Mouse (Mus musculus): Measurements from ENCODE around the gene Ear6. TPM values are rescaled to one million over a fixed set of nuclear protein-coding genes. Genes with fewer than 3 reads are reported as not detected.

The Ear6 gene
- polyA plus RNA-seq, 1 experiment from 2014 or later, result not detected

DNA sequence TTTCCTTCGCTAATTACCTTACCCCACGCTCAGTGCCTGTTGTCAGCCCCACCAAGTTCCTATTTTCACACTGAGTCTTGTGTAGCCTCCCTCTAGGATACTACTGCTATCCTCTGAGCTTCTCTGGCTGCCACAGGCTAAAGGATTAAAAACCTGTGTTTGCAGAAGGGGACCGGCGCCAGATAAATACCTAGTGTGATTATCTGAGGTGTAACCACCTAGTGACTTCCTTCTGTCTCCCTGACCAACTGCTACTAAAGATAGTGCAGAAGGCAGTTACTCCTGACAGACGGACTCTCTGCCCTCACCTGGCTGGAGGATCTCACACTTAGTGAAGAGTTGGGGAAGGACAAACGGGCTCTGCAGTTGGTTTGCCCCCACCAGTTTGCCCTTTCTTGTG, 42.5 kb downstream of the Ear6 start:
- Histone ChIP-seq H3K27ac (replicated peaks) (no peak overlapping the region), H3K27me3 (no peaks in the 10 kb centered on the region), H3K4me3 (no peak overlapping the region), H3K36me3 (peaks cover 17% of the 10 kb centered on the region), H3K4me2 (no peak overlapping the region), H3K9ac (no peak overlapping the region), H3K9me3 (no peaks in the 10 kb centered on the region), H3K4me1 (replicated peaks) (no peaks in the 10 kb centered on the region)
- no peak for ATAC-seq (ENCODE audit: low FRiP score, low read depth)
- WGBS, result 86% methylated on average over 6 of the region's 6 CpGs

DNA sequence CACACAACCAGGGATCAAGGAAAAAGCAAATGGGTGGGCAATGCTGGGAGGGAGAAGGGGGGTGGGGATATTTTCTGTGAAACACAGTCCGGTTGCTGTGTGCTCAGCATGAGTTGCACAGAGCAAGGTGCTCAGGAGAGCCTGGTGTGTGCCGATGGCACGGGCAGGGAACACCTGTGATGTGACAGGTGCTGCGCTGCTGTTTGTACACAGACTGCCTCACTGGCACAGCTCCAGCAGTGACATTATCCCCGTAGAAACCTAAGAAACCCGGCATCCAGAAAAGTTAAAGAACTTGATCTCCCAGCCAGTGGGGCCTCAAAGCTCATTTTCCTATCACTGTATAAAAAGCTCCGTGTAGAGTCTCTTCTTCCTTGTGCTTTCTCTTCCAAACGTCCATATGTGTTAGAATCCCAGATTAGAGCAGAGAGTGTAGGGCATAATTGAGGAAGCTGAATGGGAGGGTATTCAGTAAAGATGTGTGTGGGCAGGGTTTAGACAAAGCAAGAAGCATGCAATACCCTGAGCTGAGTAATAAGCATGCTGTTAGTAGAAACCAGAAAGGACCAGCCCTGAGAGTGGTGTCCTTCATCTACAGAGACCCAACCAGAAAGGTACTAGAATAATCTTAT, 43.2 kb downstream of the Ear6 start:
- ATAC-seq (ENCODE audit: low FRiP score, low read depth), result no peak
- Histone ChIP-seq H3K4me3 (no peak overlapping the region), H3K27ac (replicated peaks) (no peak overlapping the region), H3K4me2 (no peak overlapping the region), H3K36me3 (peaks cover 10% of the 10 kb centered on the region), H3K4me1 (replicated peaks) (no peaks in the 10 kb centered on the region), H3K9ac (no peak overlapping the region), H3K27me3 (no peaks in the 10 kb centered on the region), H3K9me3 (no peaks in the 10 kb centered on the region)
- 77% methylated on average over 8 of the region's 8 CpGs for WGBS

- H3K36me3 ChIP-seq, result 0 out of 2 replicates have a peak, but pooled peaks cover 3% of the 10 kb centered on the region
- no peak overlapping the region for H3K27ac ChIP-seq (replicated peaks)
- no peaks in the 10 kb centered on the region for H3K27me3 ChIP-seq
- no peak overlapping the region for H3K9ac ChIP-seq
- H3K4me2 ChIP-seq, result no peak overlapping the region
- no peaks in the 10 kb centered on the region for H3K4me1 ChIP-seq (replicated peaks)
- ATAC-seq (ENCODE audit: low FRiP score, low read depth), result no peak
- no peak overlapping the region for H3K4me3 ChIP-seq
- H3K9me3 ChIP-seq, result no peaks in the 10 kb centered on the region
- WGBS, result 98% methylated on average over 1 of the region's 1 CpGs
Measured at GRCm38 (mm10) chr14:51899351-51899750, 45.9 kb downstream of the Ear6 start.

DNA sequence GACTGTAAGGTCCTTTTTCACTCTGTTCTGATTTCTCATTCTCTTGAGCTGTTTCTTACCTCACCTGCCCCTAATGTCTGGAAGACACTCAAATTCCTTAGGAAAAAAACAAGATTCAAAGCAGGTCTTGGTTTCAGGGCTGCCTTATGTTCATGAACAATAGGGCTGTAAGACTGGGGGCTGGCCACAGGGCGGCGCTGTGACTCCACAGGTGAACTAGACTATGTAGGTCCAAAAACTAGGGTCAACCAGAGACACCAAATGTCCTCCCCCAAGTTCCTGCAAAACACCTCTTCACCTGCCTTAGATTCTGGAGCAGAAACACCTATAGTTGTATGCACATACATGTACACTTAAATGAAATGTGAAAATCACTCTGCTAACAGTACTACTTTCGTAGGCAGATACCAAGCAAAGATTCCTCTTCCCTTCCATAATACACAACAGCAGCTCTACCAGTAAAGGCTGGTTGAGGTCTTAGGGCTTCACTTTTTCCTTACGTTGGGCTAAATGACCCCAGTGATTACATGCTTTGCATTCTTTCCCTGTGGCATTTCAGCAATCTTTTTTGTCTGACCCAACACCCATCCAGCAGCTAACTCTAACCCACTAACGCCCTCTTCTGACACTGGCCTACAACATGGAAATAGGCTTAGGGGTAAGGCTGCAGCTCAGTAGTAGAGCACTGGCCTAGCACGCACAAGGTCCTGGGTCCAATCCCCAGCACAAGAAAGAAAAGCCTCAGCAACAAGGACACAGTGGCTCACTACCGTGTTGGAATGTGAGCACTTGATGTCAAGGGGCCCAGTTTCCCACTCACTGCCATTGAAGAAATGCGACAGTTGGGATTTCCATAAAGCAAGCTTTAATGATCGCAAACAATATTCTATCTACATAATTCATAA, 49.6 kb downstream of the Ear6 start:
- 60% methylated on average over 9 of the region's 9 CpGs for WGBS
- no peaks in the 10 kb centered on the region for H3K36me3 ChIP-seq
- peak; percentile 81 for ATAC-seq (ENCODE audit: low FRiP score, low read depth)

GRCm38 (mm10) chr14:51903782-51904181, 50.3 kb downstream of the Ear6 start:
- WGBS, result 94% methylated on average over 9 of the region's 9 CpGs
- H3K9ac ChIP-seq, result no peak overlapping the region
- no peak for ATAC-seq (ENCODE audit: low FRiP score, low read depth)
- no peaks in the 10 kb centered on the region for H3K9me3 ChIP-seq
- no peaks in the 10 kb centered on the region for H3K36me3 ChIP-seq
- no peak overlapping the region for H3K27ac ChIP-seq (replicated peaks)
- no peaks in the 10 kb centered on the region for H3K27me3 ChIP-seq
- H3K4me2 ChIP-seq, result no peak overlapping the region
- H3K4me3 ChIP-seq, result no peak overlapping the region
- no peaks in the 10 kb centered on the region for H3K4me1 ChIP-seq (replicated peaks)

More for the DNA sequence above, 49.6 kb downstream of the Ear6 start:
- no peak overlapping the region for H3K9ac ChIP-seq
- H3K4me2 ChIP-seq, result no peak overlapping the region
- no peak overlapping the region for H3K27ac ChIP-seq (replicated peaks)
- no peaks in the 10 kb centered on the region for H3K9me3 ChIP-seq
- H3K4me1 ChIP-seq (replicated peaks), result no peaks in the 10 kb centered on the region
- no peaks in the 10 kb centered on the region for H3K27me3 ChIP-seq
- no peak overlapping the region for H3K4me3 ChIP-seq

Small RNA genes lying within 50 kb of the gene (microRNA-seq; reads per million reads assigned to microRNA genes)
- not detected for gene Gm27375

Other genes starting within 250 kb of the Ear6 start
- not detected in 2 replicates for gene Gm17078, start 242.4 kb upstream of the Ear6 start, polyA plus RNA-seq (2015; fragmentation: Nextera tagmentation; extraction: Ambion mirVana)
- not detected in 2 replicates for gene Gm4181, start 218.0 kb upstream of the Ear6 start, polyA plus RNA-seq (2015; fragmentation: Nextera tagmentation; extraction: Ambion mirVana)
- gene Gm17079, start 158.2 kb upstream of the Ear6 start, polyA plus RNA-seq (2015; fragmentation: Nextera tagmentation; extraction: Ambion mirVana), result not detected in 2 replicates
- not detected in 2 replicates for gene Gm5800, start 136.5 kb upstream of the Ear6 start, polyA plus RNA-seq (2015; fragmentation: Nextera tagmentation; extraction: Ambion mirVana)
- not detected in 2 replicates for gene Ang4, start 80.1 kb upstream of the Ear6 start, polyA plus RNA-seq (2015; fragmentation: Nextera tagmentation; extraction: Ambion mirVana)
- gene AY358078, start 53.7 kb upstream of the Ear6 start, polyA plus RNA-seq (2015; fragmentation: Nextera tagmentation; extraction: Ambion mirVana), result not detected in 2 replicates
- gene Mettl17, start 31.1 kb downstream of the Ear6 start, polyA plus RNA-seq (2015; fragmentation: Nextera tagmentation; extraction: Ambion mirVana), result 75.2 and 82.7 TPM in 2 replicates
- gene Slc39a2, start 39.2 kb downstream of the Ear6 start, polyA plus RNA-seq (2015; fragmentation: Nextera tagmentation; extraction: Ambion mirVana), result 2.0 and 2.1 TPM in 2 replicates
- gene Ndrg2, start 60.5 kb downstream of the Ear6 start, polyA plus RNA-seq (2015; fragmentation: Nextera tagmentation; extraction: Ambion mirVana), result 235 and 267 TPM in 2 replicates
- not detected in 2 replicates for gene Tppp2, start 64.7 kb downstream of the Ear6 start, polyA plus RNA-seq (2015; fragmentation: Nextera tagmentation; extraction: Ambion mirVana)
- gene Rnase13, start 69.1 kb downstream of the Ear6 start, polyA plus RNA-seq (2015; fragmentation: Nextera tagmentation; extraction: Ambion mirVana), result not detected in 2 replicates
- gene Arhgef40, start 131.0 kb downstream of the Ear6 start, polyA plus RNA-seq (2015; fragmentation: Nextera tagmentation; extraction: Ambion mirVana), result 85.2 and 87.6 TPM in 2 replicates
- 0.17 and 1.1 TPM in 2 replicates for gene Tmem253, start 162.0 kb downstream of the Ear6 start, polyA plus RNA-seq (2015; fragmentation: Nextera tagmentation; extraction: Ambion mirVana)
- gene Zfp219, start 167.0 kb downstream of the Ear6 start, polyA plus RNA-seq (2015; fragmentation: Nextera tagmentation; extraction: Ambion mirVana), result 38.2 and 40.5 TPM in 2 replicates
- gene Olfr221, start 188.8 kb downstream of the Ear6 start, polyA plus RNA-seq (2015; fragmentation: Nextera tagmentation; extraction: Ambion mirVana), result 0.05 TPM in 1 of 2 replicates, not detected in the other

Data from hindbrain, embryonic 15.5 days (tissue).